Mouse (Mus musculus): ENCODE measurements around the gene Heatr9.

GRCm38 (mm10) chr11:83563754-83564153 is 41.8 kb upstream of the Heatr9 start:
- TF ChIP-seq CTCF (IDR thresholded peaks at IDR 0.05 in 2 of 3, conservative IDR thresholded peaks at IDR 0.05 in 1 of 3; ENCODE audit: control insufficient read depth in 1 of 3, insufficient read depth in 1 of 3, low read depth in 2 of 3, low read length in 3 of 3, poor library complexity in 1 of 3, severe bottlenecking in 1 of 3) (no peak), GABPA (IDR thresholded peaks at IDR 0.05; ENCODE audit: low read depth, low read length) (no peak), POLR2A (IDR thresholded peaks at IDR 0.05; ENCODE audit: control insufficient read depth in 1 of 2, insufficient read depth in 1 of 2, low read depth in 1 of 2, low read length in 2 of 2, poor library complexity in 1 of 2) (no peak), ZC3H11A (IDR thresholded peaks at IDR 0.05; ENCODE audit: low read depth, low read length) (no peak), GATA1 (IDR thresholded peaks at IDR 0.05; ENCODE audit: low read depth, low read length) (no peak)

All from MEL (cell line).